Mouse (Mus musculus) spleen, adult 2 months (tissue): Measurements from ENCODE around the gene Rab6b. TPM values are rescaled to one million over a fixed set of nuclear protein-coding genes. Genes with fewer than 3 reads are reported as not detected.

Source experiments
- DNase-seq, 2 experiments: peaks; one replicate each; pipeline versions ENCODE4 v3.0.0 to v3.0.0-alpha.2; 2012 to 2021; ENCODE audit warnings: low spot score in 2 of 2, low read depth in 1 of 2
- H3K27ac ChIP-seq: fragments of 200-500 bp; 2 replicates; pipeline ENCODE4 v1.5.1; 2012; ENCODE audit warnings: low read length, inconsistent platforms; ENCODE audit not compliant: insufficient read depth
- H3K27me3 ChIP-seq: fragments of 200-500 bp; 2 replicates; pipeline ENCODE4 v1.6.1; 2012; ENCODE audit warnings: mild to moderate bottlenecking, moderate library complexity, low read length, inconsistent platforms; ENCODE audit not compliant: control insufficient read depth, insufficient read depth
- H3K36me3 ChIP-seq: fragments of 200-500 bp; 2 replicates; pipeline ENCODE4 v1.6.1; 2012; ENCODE audit warnings: mild to moderate bottlenecking, low read length, inconsistent platforms; ENCODE audit not compliant: control insufficient read depth, insufficient read depth
- H3K4me1 ChIP-seq: fragments of 200-500 bp; 2 replicates; pipeline ENCODE4 v1.6.1; 2011; ENCODE audit warnings: inconsistent platforms; ENCODE audit not compliant: control insufficient read depth, insufficient read depth, insufficient read length
- H3K4me3 ChIP-seq: fragments of 200-500 bp; 2 replicates; pipeline ENCODE4 v1.5.1; 2011; ENCODE audit warnings: mild to moderate bottlenecking, inconsistent platforms; ENCODE audit not compliant: insufficient read depth, insufficient read length; ENCODE audit errors: extremely low read depth
- CTCF ChIP-seq: fragments of 200-500 bp; IDR thresholded peaks from 2 replicates; pipeline ENCODE4 v1.5.1; 2011; ENCODE audit warnings: mild to moderate bottlenecking, inconsistent platforms; ENCODE audit not compliant: insufficient read depth, insufficient read length, insufficient replicate concordance; ENCODE audit errors: extremely low read depth
- POLR2A ChIP-seq: fragments of 200-500 bp; IDR thresholded peaks from 2 replicates; pipeline ENCODE4 v1.6.1; 2011; ENCODE audit warnings: low read depth, low read length, inconsistent platforms
- WGBS: fragments of 180-500 bp; shearing (Covaris S2); methylation state at CpG from one replicate; pipeline ENCODE4 v1.1.7; 2018; 5-methylcytosine and 5-hydroxymethylcytosine counted together
- polyA plus RNA-seq: library from polyadenylated mRNA; depleted of rRNA; stranded (reverse); fragments of >200 nt; gene quantifications from 2 replicates; pipeline ENCODE4 v1.2.3, GENCODE M21; 2012

The Rab6b gene
- polyA plus RNA-seq, 1 experiment = 1.4 TPM

DNA sequence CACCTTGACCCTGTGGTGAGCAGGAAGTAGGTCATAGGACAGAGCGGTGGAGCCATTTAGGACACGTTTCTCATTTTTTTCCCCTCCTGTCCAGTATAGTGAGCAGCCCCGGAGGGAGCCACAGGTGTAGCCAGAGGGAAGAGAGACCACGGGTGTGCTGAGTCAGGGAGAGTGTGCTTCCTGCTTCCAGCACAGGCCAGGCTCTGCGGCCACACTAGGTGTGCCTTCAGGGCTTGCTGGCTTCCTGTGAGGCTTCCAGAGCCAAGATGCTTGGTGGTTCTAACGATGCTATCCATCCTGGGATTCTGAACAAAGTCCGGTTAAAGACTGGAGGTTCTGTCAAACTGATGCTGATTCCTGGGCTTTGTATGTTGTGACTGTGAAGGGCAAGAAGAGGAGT, 10.0 kb downstream of the Rab6b start:
- DNase-seq = no peak
- Histone ChIP-seq H3K36me3 (no peaks in the 10 kb centered on the region), H3K27me3 (no peaks in the 10 kb centered on the region), H3K27ac (no peak overlapping the region), H3K4me3 (no peak overlapping the region), H3K4me1 (no peaks in the 10 kb centered on the region)
- TF ChIP-seq POLR2A (no peak), CTCF (no peak)
- 39% methylated on average over 7 of the region's 7 CpGs for WGBS

DNA sequence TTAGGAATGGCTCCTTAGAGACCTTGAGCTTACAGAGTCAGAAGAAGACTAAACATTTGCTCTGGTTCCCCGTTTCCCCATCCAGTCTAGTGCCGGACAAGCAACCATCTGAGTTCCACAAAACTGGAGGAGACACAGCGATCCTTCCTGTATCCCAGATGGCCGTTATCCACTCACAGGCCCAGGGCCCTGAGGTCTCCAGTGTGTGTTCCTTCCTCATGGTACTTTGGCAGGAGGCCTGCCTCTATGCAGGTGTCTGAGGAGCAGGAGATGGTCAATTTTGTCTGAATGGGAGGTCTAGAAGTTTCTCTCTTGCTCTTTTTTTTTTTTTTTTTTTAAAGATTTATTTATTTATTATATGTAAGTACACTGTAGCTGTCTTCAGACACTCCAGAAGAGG, 13.2 kb downstream of the Rab6b start:
- WGBS = 95% methylated on average over 4 of the region's 4 CpGs

DNA sequence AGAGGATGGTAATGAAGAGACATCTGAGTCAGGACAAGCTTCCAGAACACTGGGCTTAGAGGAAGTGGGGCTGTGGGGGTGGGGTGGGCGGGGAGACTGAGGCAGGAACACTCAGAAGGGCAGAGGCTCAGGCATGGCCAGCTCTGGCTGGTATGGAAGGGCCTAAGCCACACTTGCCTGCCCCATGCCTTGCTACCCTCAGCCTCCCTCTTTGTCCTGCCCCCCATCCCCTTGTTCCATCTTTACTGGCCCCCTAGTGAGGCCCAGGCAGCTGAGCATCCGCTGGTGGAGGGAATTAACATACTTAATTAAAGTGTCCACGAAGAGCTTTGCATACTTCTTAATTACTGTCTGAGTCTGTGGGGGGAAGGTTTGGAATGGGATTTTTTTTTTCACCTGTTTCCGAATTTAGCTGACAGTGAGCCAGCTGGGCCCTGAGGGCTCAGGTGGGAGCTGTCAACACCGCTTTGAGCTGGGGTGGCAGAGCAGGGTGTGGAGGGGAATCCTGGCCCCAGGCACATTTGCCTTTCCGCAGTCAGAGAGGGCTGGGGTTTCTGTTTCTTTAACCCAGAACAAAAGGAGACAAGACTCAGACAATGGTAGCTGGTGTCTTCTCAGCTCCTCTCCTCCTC, 22.0 kb downstream of the Rab6b start:
- no peak overlapping the region for H3K27ac ChIP-seq
- WGBS = 88% methylated on average over 6 of the region's 6 CpGs

More for the DNA sequence above, 13.2 kb downstream of the Rab6b start:
- H3K4me1 ChIP-seq = no peaks in the 10 kb centered on the region
- TF ChIP-seq CTCF = no peak
- TF ChIP-seq POLR2A = no peak
- no peaks in the 10 kb centered on the region for H3K36me3 ChIP-seq
- no peak for DNase-seq
- H3K4me3 ChIP-seq = no peak overlapping the region
- no peak overlapping the region for H3K27ac ChIP-seq
- H3K27me3 ChIP-seq = no peaks in the 10 kb centered on the region

DNA sequence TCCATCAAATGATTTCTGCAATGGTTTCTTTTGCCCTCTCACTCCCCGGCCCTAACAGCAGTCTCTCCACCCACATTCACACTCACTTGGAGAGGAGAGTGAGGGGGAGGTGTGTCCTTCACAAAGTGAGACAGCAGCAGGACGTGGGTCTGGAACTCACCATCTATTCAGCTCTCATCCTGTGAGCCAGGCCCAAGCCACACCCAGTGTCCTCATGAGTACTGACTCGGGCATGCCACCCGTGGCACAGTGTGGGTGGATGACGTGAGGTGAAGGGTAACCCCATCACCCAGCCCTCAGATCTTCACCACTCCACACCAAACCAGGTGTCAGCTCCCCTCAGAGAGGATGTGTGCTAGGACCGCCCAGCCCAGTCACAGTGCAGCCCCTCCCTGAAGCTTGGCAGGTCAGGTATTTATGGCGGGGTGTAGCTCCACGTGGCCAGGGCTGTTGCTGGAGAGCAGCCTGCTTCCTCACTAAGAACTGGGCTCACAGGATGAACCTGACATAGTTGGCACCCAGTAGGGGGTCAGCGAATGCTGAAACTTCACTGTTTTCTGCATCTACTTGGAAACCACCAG, 23.0 kb downstream of the Rab6b start:
- H3K4me1 ChIP-seq = no peaks in the 10 kb centered on the region
- no peaks in the 10 kb centered on the region for H3K27me3 ChIP-seq
- no peak for DNase-seq
- no peaks in the 10 kb centered on the region for H3K36me3 ChIP-seq
- no peak overlapping the region for H3K4me3 ChIP-seq
- WGBS = 58% methylated on average over 9 of the region's 9 CpGs
- TF ChIP-seq POLR2A = no peak
- H3K27ac ChIP-seq = no peak overlapping the region

More for the DNA sequence above, 22.0 kb downstream of the Rab6b start:
- Histone ChIP-seq H3K27me3 (no peaks in the 10 kb centered on the region), H3K4me3 (no peak overlapping the region), H3K36me3 (no peaks in the 10 kb centered on the region), H3K4me1 (no peaks in the 10 kb centered on the region)
- TF ChIP-seq POLR2A = no peak
- TF ChIP-seq CTCF = no peak
- no peak for DNase-seq

DNA sequence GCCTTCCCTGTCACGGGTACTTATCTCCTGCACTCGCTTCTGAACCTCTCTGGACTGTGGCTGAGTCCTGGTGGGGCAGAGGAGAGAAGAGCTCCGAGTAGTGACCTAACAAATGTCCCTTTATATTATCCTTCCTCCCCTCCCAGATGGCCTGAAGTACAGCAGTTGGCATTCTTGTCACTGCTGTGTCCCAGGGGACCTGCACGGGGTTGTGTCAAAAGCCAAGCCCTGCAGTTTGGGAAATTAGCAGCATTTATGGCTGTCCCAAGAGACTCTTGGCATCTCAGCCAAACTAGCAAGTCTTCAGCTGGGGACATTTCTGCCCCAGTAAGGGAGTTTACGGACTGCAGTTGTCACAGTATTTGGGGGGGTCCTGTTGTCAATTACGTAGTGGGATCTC, 27.9 kb downstream of the Rab6b start:
- Histone ChIP-seq H3K36me3 (no peaks in the 10 kb centered on the region), H3K27me3 (no peaks in the 10 kb centered on the region), H3K4me3 (no peak overlapping the region), H3K4me1 (no peaks in the 10 kb centered on the region), H3K27ac (no peak overlapping the region)
- DNase-seq = no peak
- WGBS = 73% methylated on average over 6 of the region's 6 CpGs
- TF ChIP-seq CTCF = no peak
- TF ChIP-seq POLR2A = no peak

DNA sequence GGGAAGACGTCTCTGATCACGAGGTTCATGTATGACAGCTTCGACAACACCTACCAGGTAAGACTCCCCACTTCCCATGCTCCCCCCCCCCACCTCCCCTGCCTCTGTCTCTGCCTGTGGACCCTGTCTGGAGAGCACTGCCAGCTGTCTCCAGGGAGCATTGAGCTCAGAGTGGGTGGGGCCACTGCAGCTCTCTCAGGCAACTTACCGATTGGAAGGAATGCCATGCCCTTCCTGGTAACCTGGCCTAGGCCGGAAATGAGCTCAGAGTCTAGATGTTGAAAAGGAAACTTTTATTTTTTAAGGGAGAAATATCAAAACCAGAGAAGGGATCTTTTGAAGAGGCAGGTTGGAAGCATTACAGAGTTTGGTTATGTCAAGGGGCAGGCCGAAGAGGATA, 28.8 kb downstream of the Rab6b start:
- 88% methylated on average over 6 of the region's 6 CpGs for WGBS
- no peak for DNase-seq

DNA sequence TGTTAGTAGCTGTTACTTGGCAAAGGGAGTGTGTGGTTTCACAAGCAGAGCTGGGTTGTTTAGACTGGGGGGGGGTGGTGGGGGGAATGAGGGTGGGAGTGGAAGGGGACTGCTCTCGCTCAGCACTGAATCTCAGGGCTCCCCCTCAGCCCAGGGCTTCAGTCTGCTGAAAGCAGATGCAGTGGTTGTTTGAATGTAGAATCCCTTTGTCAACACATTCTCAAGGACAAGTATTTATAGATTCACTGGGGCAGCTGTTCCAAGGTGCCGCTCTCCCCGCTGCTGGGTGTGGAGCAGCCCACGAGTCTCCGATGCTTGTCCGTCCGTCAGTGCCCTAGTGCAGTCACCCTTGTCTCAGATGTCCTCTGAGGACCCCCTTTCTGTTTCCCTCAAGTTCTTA, 29.7 kb downstream of the Rab6b start:
- Histone ChIP-seq H3K27ac (no peak overlapping the region), H3K36me3 (no peaks in the 10 kb centered on the region), H3K4me3 (no peak overlapping the region), H3K4me1 (peaks cover 2% of the 10 kb centered on the region; the same call in 1 of the 2 replicates), H3K27me3 (no peaks in the 10 kb centered on the region)
- 92% methylated on average over 7 of the region's 7 CpGs for WGBS
- no peak for TF ChIP-seq CTCF
- DNase-seq = no peak

More for the DNA sequence above, 28.8 kb downstream of the Rab6b start:
- Histone ChIP-seq H3K4me3 (no peak overlapping the region), H3K36me3 (no peaks in the 10 kb centered on the region), H3K4me1 (no peaks in the 10 kb centered on the region), H3K27me3 (no peaks in the 10 kb centered on the region), H3K27ac (no peak overlapping the region)
- TF ChIP-seq CTCF (no peak), POLR2A (no peak)
